Mouse (Mus musculus): ENCODE data around the gene Tph1. TPM values are rescaled to one million over a fixed set of nuclear protein-coding genes. Genes with fewer than 3 reads are reported as not detected.

Tph1 gene
- total RNA-seq, 2 experiments from 2014 or later = not detected

- no peak for DNase-seq
Measured at GRCm38 (mm10) chr7:46648431-46649140, 23.8 kb downstream of the Tph1 start.

GRCm38 (mm10) chr7:46643172-46643571 lies 29.2 kb downstream of the Tph1 start:
- DNase-seq = no peak

- no peak for DNase-seq
Measured at GRCm38 (mm10) chr7:46640062-46640461, 32.3 kb downstream of the Tph1 start.

GRCm38 (mm10) chr7:46639692-46640031 lies 32.7 kb downstream of the Tph1 start, which contains the start of gene Sergef:
TSS of gene Sergef (minus strand) at chr7:46639807.
- DNase-seq = peak; percentile 89

- DNase-seq = no peak
Measured at GRCm38 (mm10) chr7:46638889-46639691, 33.2 kb downstream of the Tph1 start.

GRCm38 (mm10) chr7:46628375-46628975 lies 43.9 kb downstream of the Tph1 start:
- DNase-seq = no peak

- DNase-seq = no peak
Measured at GRCm38 (mm10) chr7:46623979-46624378, 48.4 kb downstream of the Tph1 start.

- DNase-seq = no peak
Measured at GRCm38 (mm10) chr7:46618416-46619110, 53.8 kb downstream of the Tph1 start.

- DNase-seq = no peak
Measured at GRCm38 (mm10) chr7:46616429-46617005, 55.8 kb downstream of the Tph1 start.

GRCm38 (mm10) chr7:46615256-46615977 lies 56.9 kb downstream of the Tph1 start:
- DNase-seq = peak; percentile 39

GRCm38 (mm10) chr7:46614263-46614662 lies 58.1 kb downstream of the Tph1 start:
- no peak for DNase-seq

GRCm38 (mm10) chr7:46613091-46613490 lies 59.2 kb downstream of the Tph1 start:
- DNase-seq = no peak

- DNase-seq = no peak
Measured at GRCm38 (mm10) chr7:46612421-46612937, 59.9 kb downstream of the Tph1 start.

- DNase-seq = peak; percentile 62
Measured at GRCm38 (mm10) chr7:46611970-46612369, 60.4 kb downstream of the Tph1 start.

GRCm38 (mm10) chr7:46609317-46609716 lies 63.0 kb downstream of the Tph1 start:
- DNase-seq = no peak

GRCm38 (mm10) chr7:46607428-46608055 lies 64.8 kb downstream of the Tph1 start:
- peak; percentile 66 for DNase-seq

GRCm38 (mm10) chr7:46607031-46607426 lies 65.3 kb downstream of the Tph1 start:
- DNase-seq = no peak

GRCm38 (mm10) chr7:46606391-46607030 lies 65.8 kb downstream of the Tph1 start:
- peak; percentile 87 for DNase-seq

- no peak for DNase-seq
Measured at GRCm38 (mm10) chr7:46603051-46603450, 69.3 kb downstream of the Tph1 start.

- DNase-seq = peak; percentile 57
Measured at GRCm38 (mm10) chr7:46602079-46602478, 70.3 kb downstream of the Tph1 start.
